Mouse (Mus musculus) hindbrain, embryonic 15.5 days (tissue): ENCODE measurements around the gene Map2k2. TPM values are rescaled to one million over a fixed set of nuclear protein-coding genes. Genes with fewer than 3 reads are reported as not detected.
A peak's percentile ranks its signal among the peaks of the same experiment; 100 is the strongest.
"Not testable (repeated sequence)": the region's sequence is repeated elsewhere in the genome, so short reads cannot be mapped to it uniquely, and the experiment has no call there.

ENCODE experiments used
- ATAC-seq: fragments of 200-750 bp; cut with Nextera tagmentation; 2 replicates; pipeline ENCODE4 v1.8.0; 2017; ENCODE audit warnings: low read depth, moderate number of reproducible peaks, moderate TSS enrichment; ENCODE audit not compliant: low FRiP score
- H3K27ac ChIP-seq: fragments of 300-500 bp; sonication (generic); replicated peaks from 2 replicates; pipeline ENCODE4 v1.5.1; 2015; ENCODE audit warnings: mild to moderate bottlenecking, inconsistent platforms
- H3K27me3 ChIP-seq: fragments of 300-500 bp; sonication (generic); 2 replicates; pipeline ENCODE4 v1.6.1; 2015; ENCODE audit warnings: control low read depth, inconsistent platforms
- H3K36me3 ChIP-seq: fragments of 300-500 bp; sonication (generic); 2 replicates; pipeline ENCODE4 v1.6.1; 2015; ENCODE audit warnings: control low read depth, inconsistent platforms
- H3K4me1 ChIP-seq: fragments of 300-500 bp; sonication (generic); replicated peaks from 2 replicates; pipeline ENCODE4 v1.6.1; 2015; ENCODE audit warnings: control low read depth, inconsistent platforms
- H3K4me2 ChIP-seq: fragments of 300-500 bp; sonication (generic); 2 replicates; pipeline ENCODE4 v1.6.1; 2015; ENCODE audit warnings: moderate library complexity, mild to moderate bottlenecking, inconsistent platforms
- H3K4me3 ChIP-seq: fragments of 300-500 bp; sonication (generic); 2 replicates; pipeline ENCODE4 v1.5.1; 2015; ENCODE audit warnings: mild to moderate bottlenecking, inconsistent platforms
- H3K9ac ChIP-seq: fragments of 300-500 bp; sonication (generic); 2 replicates; pipeline ENCODE4 v1.6.1; 2015; ENCODE audit warnings: inconsistent platforms
- H3K9me3 ChIP-seq: fragments of 300-500 bp; sonication (generic); 2 replicates; pipeline ENCODE4 v1.6.1; 2016; ENCODE audit warnings: control low read depth, inconsistent platforms
- WGBS: fragments of 180-500 bp; shearing (Covaris S2); methylation state at CpG from one replicate; pipeline ENCODE4 v1.1.7; 2015; 5-methylcytosine and 5-hydroxymethylcytosine counted together
- polyA plus RNA-seq: library from polyadenylated mRNA; unstranded; fragments of >200 nt; fragmentation: Nextera tagmentation; extraction: Ambion mirVana; gene quantifications from 2 replicates; pipeline ENCODE4 v1.2.1, GENCODE M21; 2015

Map2k2 gene
- polyA plus RNA-seq, result 248 and 259 TPM in 2 replicates

DNA sequence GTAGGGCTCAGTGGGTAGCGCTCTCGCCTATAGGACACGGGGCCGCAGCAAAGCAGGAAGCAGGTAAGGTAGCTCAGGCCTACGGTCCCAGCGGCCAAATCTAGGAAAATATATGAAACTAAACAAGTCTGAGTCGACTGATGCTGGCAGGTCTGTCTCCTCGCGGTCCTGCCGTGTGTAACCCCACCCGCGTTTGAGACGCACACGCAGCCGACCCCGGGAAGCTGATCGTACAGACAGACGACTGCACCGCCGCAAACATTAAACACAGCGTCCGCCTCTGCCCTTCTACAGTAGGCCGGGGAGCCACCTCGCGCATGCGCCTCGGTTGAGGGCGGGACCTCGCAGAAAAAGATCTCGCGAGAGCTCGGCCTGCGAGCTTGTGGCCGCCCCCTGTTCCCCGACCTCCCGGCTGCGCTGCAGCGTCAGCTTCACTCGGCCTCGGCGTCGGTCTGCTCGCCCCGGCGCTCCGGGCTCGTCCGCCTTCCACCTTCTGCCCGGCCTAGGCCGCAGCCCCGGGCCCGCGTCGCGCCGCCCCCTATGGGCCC is at the start of gene Map2k2:
Gene Map2k2, plus strand, starts transcription at position 351 of the 548 bp plus-strand sequence.
- Histone ChIP-seq H3K4me1 (peaks cover 26% of the 10 kb centered on the region), H3K27ac (peak within 1 kb of the TSS; percentile 98), H3K4me2 (peak within 1 kb of the TSS; percentile 88), H3K36me3 (peaks cover 23% of the 10 kb centered on the region), H3K4me3 (peak within 1 kb of the TSS; percentile 79), H3K27me3 (no peaks in the 10 kb centered on the region), H3K9ac (peak within 1 kb of the TSS; percentile 98), H3K9me3 (no peaks in the 10 kb centered on the region)
- 0% methylated on average over 52 of the region's 56 CpGs for WGBS
- peak; percentile 95 for ATAC-seq

GRCm38 (mm10) chr10:81057406-81058130 is 48.1 kb upstream of the Map2k2 start:
- WGBS, result 94% methylated on average over 23 of the region's 23 CpGs
- H3K27ac ChIP-seq, result no peak overlapping the region
- H3K4me1 ChIP-seq, result peaks cover 34% of the 10 kb centered on the region
- H3K9ac ChIP-seq, result no peak overlapping the region
- no peaks in the 10 kb centered on the region for H3K9me3 ChIP-seq
- H3K4me3 ChIP-seq, result no peak overlapping the region
- H3K27me3 ChIP-seq, result no peaks in the 10 kb centered on the region
- no peaks in the 10 kb centered on the region for H3K36me3 ChIP-seq
- no peak for ATAC-seq
- no peak overlapping the region for H3K4me2 ChIP-seq

DNA sequence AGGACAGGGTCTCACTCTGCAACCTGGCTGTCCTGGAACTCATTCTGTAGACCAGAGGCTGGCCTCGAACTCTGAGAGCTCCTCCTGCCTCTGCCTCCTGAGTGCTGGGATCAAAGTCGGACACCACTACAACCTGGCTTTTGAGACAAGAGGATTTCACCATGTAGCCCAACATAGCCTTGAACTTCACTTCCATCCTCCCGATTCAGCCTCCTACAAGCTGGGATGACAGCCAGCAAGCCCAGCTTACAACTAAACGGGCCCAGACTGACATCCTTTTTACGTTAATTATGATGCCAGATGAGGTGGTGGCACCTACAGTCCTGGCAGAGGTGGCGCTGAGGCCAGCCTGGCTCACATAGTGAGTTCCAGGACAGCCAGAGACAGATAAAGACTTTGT is 46.8 kb upstream of the Map2k2 start:
- Histone ChIP-seq H3K4me1 (peaks cover 34% of the 10 kb centered on the region), H3K27ac (no peak overlapping the region), H3K36me3 (no peaks in the 10 kb centered on the region), H3K9ac (no peak overlapping the region), H3K4me2 (peak overlapping the region; percentile 87), H3K27me3 (no peaks in the 10 kb centered on the region), H3K4me3 (peak overlapping the region; percentile 73), H3K9me3 (no peaks in the 10 kb centered on the region)
- no peak for ATAC-seq
- 93% methylated on average over 6 of the region's 6 CpGs for WGBS

DNA sequence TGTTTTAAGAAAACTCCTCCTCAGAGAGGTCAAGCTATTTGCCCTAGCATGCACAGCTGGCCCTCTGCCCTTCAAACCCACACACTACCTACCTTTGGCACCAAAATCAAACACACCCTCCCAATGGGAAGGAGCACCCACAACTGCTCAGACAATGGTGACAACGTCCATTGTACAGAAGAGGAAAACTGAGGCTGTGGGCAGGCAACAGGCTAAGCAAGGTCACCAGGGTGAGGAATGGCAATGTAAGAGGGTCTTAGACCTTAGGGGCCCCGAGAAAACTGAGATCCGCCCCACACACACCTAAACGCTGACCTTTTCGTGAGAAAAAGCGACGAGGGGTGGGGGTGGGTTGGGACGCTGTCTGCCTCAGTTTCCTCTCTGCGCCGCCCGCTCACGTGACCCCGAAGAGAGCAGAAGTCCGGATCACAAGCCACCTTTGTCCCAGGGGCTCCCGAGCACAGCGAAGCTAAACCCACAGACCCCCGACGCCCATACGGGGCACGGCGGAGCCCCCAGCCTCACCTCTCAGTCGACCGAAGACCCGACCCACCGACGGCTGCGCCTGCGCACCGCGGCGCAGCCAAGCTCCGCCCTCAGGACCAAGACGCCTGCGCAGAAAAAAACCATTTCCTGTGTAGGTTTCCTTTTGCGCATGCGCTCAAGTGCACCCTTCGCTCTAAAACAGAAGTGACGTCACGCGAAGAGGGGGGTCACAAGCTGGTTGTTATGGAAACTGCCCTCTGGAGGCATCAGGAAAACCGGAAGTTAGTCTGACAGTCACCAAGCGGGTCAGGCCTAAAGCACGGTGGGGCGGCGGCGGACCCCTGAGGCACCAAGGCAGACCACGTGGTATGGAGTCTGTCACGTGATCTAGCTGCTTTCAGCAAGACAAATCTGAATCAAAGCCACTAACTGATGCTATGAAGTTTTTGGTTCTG is 45.8 kb upstream of the Map2k2 start, which contains the start of gene Sgta:
Gene Sgta, minus strand, starts transcription at position 579 of the 941 bp plus-strand sequence.
- H3K4me3 ChIP-seq, result peak within 1 kb of the TSS; percentile 73
- H3K27ac ChIP-seq, result peak within 1 kb of the TSS; percentile 44; the same call in 1 of the 2 replicates
- H3K9me3 ChIP-seq, result no peaks in the 10 kb centered on the region
- H3K9ac ChIP-seq, result peak within 1 kb of the TSS; percentile 77
- H3K36me3 ChIP-seq, result no peaks in the 10 kb centered on the region
- H3K27me3 ChIP-seq, result no peaks in the 10 kb centered on the region
- peak; percentile 94 for ATAC-seq
- peak within 1 kb of the TSS; percentile 87 for H3K4me2 ChIP-seq
- peaks cover 34% of the 10 kb centered on the region for H3K4me1 ChIP-seq
- under 1% methylated on average over 47 of the region's 48 CpGs for WGBS

GRCm38 (mm10) chr10:81062710-81063109 is 43.0 kb upstream of the Map2k2 start:
- Histone ChIP-seq H3K4me1 (peaks cover 19% of the 10 kb centered on the region), H3K4me3 (no peak overlapping the region), H3K27me3 (no peaks in the 10 kb centered on the region), H3K9me3 (no peaks in the 10 kb centered on the region), H3K9ac (no peak overlapping the region), H3K4me2 (no peak overlapping the region), H3K27ac (no peak overlapping the region), H3K36me3 (no peaks in the 10 kb centered on the region)
- 70% methylated on average over 4 of the region's 4 CpGs for WGBS
- no peak for ATAC-seq

- H3K27ac ChIP-seq, ATAC-seq, H3K4me1 ChIP-seq, H3K27me3 ChIP-seq, H3K36me3 ChIP-seq, H3K9ac ChIP-seq, H3K9me3 ChIP-seq, H3K4me3 ChIP-seq, H3K4me2 ChIP-seq: not testable (repeated sequence)
- 91% methylated on average over 8 of the region's 8 CpGs for WGBS
Measured at GRCm38 (mm10) chr10:81064519-81064918, 41.2 kb upstream of the Map2k2 start.

DNA sequence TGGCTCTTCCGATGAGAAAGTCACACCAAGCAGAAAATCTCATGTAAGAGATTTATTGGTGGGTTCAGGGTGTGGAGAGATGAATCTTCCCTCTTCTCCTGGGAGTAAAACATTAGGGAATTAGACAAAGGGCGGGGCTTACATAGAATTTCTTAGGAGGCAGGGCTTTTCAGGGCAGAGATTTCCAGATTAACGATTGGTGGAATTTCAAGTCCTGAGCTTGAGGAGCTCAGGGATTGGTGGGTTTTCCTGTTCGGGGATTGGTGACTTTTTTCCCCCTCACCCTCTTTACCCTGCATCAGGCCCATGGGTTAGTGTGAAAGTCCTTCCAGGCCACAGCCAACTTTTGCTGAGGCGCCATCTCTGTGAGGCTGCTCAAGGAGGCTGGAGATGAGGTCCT is 37.0 kb upstream of the Map2k2 start:
- no peak for ATAC-seq
- Histone ChIP-seq H3K9ac (no peak overlapping the region), H3K4me3 (no peak overlapping the region), H3K4me1 (peaks cover 24% of the 10 kb centered on the region), H3K4me2 (no peak overlapping the region), H3K36me3 (peaks cover 7% of the 10 kb centered on the region), H3K27ac (no peak overlapping the region), H3K9me3 (no peaks in the 10 kb centered on the region), H3K27me3 (no peaks in the 10 kb centered on the region)
- 76% methylated on average over 5 of the region's 5 CpGs for WGBS

DNA sequence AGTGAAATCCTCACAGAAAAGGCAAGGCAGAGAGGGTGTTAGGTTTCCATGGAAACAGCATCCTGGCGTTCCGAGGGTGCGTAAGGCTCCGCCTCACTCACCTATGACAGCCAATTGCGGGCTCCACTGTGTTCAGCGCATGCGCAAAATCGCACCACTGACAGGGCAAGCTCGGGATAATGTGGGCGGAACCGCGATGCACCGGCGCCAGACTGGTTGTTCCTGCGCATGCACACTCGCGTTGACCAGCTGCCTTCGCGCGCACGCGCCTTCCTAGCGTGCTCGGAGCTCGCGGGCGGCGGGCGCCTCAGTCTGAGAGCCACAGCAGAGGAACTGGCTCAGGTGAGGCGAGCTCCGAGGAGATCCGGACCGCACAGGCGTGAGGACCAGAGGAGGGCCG is 35.9 kb upstream of the Map2k2 start, which contains the start of gene Thop1:
Gene Thop1, plus strand, starts transcription at position 200 of the 400 bp plus-strand sequence.
- Histone ChIP-seq H3K4me3 (peak within 1 kb of the TSS; percentile 80), H3K27ac (peak within 1 kb of the TSS; percentile 74), H3K4me1 (peaks cover 24% of the 10 kb centered on the region), H3K9ac (peak within 1 kb of the TSS; percentile 82), H3K9me3 (no peaks in the 10 kb centered on the region), H3K4me2 (peak within 1 kb of the TSS; percentile 70), H3K27me3 (no peaks in the 10 kb centered on the region), H3K36me3 (peaks cover 16% of the 10 kb centered on the region)
- ATAC-seq, result peak; percentile 97
- under 1% methylated on average over 35 of the region's 35 CpGs for WGBS

GRCm38 (mm10) chr10:81072290-81072689 is 33.4 kb upstream of the Map2k2 start:
- no peak overlapping the region for H3K4me2 ChIP-seq
- H3K36me3 ChIP-seq, result peaks cover 25% of the 10 kb centered on the region
- H3K4me3 ChIP-seq, result no peak overlapping the region
- no peaks in the 10 kb centered on the region for H3K27me3 ChIP-seq
- no peaks in the 10 kb centered on the region for H3K9me3 ChIP-seq
- no peak overlapping the region for H3K27ac ChIP-seq
- H3K4me1 ChIP-seq, result peaks cover 24% of the 10 kb centered on the region
- no peak for ATAC-seq
- 95% methylated on average over 8 of the region's 8 CpGs for WGBS
- no peak overlapping the region for H3K9ac ChIP-seq

- WGBS, result 68% methylated on average over 7 of the region's 7 CpGs
- no peak overlapping the region for H3K4me2 ChIP-seq
- H3K4me3 ChIP-seq, result no peak overlapping the region
- H3K27ac ChIP-seq, result no peak overlapping the region
- no peaks in the 10 kb centered on the region for H3K9me3 ChIP-seq
- peaks cover 24% of the 10 kb centered on the region for H3K4me1 ChIP-seq
- peaks cover 32% of the 10 kb centered on the region for H3K36me3 ChIP-seq
- no peak for ATAC-seq
- no peaks in the 10 kb centered on the region for H3K27me3 ChIP-seq
- H3K9ac ChIP-seq, result no peak overlapping the region
Measured at GRCm38 (mm10) chr10:81073464-81073863, 32.3 kb upstream of the Map2k2 start.

- Histone ChIP-seq H3K27ac (no peak overlapping the region), H3K9ac (no peak overlapping the region), H3K4me3 (no peak overlapping the region), H3K27me3 (no peaks in the 10 kb centered on the region), H3K4me2 (no peak overlapping the region), H3K4me1 (peaks cover 11% of the 10 kb centered on the region), H3K9me3 (no peaks in the 10 kb centered on the region), H3K36me3 (peaks cover 52% of the 10 kb centered on the region)
- 64% methylated on average over 8 of the region's 8 CpGs for WGBS
- ATAC-seq, result no peak
Measured at GRCm38 (mm10) chr10:81075734-81076133, 30.0 kb upstream of the Map2k2 start.

GRCm38 (mm10) chr10:81076356-81076755 is 29.4 kb upstream of the Map2k2 start:
- no peak for ATAC-seq
- WGBS, result 100% methylated on average over 1 of the region's 1 CpGs
- H3K27me3 ChIP-seq, result no peaks in the 10 kb centered on the region
- no peaks in the 10 kb centered on the region for H3K9me3 ChIP-seq
- peaks cover 58% of the 10 kb centered on the region for H3K36me3 ChIP-seq
- peaks cover 4% of the 10 kb centered on the region for H3K4me1 ChIP-seq
- no peak overlapping the region for H3K9ac ChIP-seq
- no peak overlapping the region for H3K4me2 ChIP-seq
- no peak overlapping the region for H3K27ac ChIP-seq
- no peak overlapping the region for H3K4me3 ChIP-seq
